Mouse (Mus musculus) CD4-positive helper T cell, adult 2 months (primary cell): ENCODE measurements around the gene Itln1.
"Not testable (repeated sequence)": the region's sequence is repeated elsewhere in the genome, so short reads cannot be mapped to it uniquely, and the experiment has no call there.

ENCODE experiments used
- DNase-seq: peaks from one replicate; pipeline ENCODE4 v3.0.0-alpha.2; 2012; ENCODE audit warnings: low read depth, missing footprints, low spot score

Itln1 gene

DNA sequence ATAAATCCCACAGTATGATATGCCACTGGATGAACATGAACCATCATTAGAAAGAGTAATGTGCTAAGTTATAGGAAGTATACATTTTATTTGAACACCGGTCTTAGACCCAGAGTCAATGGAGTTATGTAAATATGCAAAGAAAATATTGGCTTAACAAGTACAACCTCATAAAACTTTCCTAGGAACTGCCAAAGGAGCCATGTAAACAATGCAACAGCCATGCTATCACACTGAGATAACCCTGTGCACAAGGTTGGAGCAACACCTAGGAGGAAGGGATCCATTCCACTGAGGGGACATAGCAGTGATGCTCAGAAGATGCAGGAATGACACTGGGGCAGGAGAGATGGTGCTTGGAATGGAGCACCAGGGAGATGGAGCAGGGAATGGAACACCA, 21.3 kb downstream of the Itln1 start:
- no peak for DNase-seq

DNA sequence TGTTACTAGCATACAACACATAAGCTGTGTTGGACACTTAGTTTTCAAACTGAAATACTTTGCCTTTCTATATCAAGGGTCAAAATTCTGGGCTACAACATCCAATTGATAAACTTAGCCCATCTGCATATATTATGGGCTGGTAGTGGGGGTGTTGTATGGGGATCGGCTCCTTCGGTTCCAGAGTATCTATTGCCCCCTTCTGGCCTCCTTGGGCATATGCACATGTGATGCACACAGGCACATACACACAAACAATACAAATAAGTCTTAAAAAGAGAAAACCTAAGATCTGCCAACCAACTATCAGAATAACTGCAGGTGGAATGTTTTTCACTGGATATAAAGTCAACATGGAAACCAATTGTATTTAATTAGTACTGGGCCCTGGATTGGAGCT, 21.9 kb downstream of the Itln1 start:
- peak; percentile 26 for DNase-seq

DNA sequence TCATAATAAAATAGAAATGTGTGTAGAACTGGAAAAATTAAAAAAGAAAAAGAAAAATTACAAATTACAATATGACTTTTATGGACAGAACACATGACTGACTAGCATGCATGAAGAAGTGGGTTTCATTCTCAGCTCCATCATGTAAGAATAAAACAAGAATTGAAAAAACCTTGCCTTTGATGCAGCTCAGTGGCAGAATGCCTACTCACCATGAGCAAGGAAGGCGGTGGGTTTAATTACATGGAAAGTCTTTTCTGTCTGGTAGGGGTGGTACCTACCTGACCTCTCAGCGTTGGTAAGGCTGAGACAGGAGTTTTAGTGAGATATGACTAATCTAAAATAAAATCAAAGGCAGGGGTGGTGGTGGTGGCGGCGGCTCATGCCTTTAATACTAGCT, 30.5 kb downstream of the Itln1 start:
- peak; percentile 43 for DNase-seq

DNA sequence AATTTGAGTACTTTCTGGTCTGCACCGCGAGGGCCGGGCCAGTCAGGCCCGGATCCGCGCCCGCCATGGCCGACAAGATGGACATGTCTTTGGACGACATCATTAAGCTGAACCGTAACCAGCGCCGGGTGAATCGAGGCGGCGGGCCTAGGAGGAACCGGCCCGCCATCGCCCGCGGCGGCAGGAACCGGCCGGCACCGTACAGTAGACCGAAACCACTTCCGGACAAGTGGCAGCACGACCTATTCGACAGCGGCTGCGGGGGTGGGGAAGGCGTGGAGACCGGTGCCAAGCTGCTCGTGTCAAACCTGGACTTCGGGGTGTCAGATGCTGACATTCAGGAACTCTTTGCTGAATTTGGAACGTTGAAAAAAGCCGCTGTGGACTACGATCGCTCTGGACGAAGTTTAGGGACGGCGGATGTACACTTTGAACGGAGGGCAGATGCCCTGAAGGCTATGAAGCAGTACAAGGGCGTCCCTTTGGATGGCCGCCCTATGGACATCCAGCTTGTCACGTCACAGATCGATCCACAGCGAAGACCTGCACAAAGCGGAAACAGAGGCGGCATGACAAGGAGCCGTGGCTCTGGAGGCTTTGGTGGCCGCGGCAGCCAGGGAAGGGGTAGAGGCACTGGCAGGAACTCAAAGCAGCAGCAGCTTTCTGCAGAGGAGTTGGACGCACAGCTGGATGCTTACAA, 31.4 kb downstream of the Itln1 start:
- peak; percentile 78 for DNase-seq

DNA sequence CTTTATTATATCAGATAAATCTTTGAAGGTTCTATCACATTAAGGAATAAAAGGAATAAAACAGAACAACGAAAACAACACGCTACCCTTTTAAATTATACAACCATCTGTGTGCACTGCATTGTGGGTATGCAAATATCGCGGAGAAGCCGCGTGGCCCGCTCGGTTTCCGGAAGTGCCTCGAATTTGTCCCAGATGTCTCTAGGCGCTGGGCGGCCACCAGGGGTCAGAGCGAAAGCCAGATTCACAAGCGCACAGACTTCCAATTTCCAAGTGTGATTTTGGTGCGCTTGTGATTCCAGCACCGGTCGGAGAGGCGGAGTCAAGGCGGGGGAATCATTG, 31.9 kb downstream of the Itln1 start, which contains the start of gene Alyref2:
Gene Alyref2 (plus strand): TSS at position 229 of the 342 bp plus-strand sequence.
- peak; percentile 96 for DNase-seq

DNA sequence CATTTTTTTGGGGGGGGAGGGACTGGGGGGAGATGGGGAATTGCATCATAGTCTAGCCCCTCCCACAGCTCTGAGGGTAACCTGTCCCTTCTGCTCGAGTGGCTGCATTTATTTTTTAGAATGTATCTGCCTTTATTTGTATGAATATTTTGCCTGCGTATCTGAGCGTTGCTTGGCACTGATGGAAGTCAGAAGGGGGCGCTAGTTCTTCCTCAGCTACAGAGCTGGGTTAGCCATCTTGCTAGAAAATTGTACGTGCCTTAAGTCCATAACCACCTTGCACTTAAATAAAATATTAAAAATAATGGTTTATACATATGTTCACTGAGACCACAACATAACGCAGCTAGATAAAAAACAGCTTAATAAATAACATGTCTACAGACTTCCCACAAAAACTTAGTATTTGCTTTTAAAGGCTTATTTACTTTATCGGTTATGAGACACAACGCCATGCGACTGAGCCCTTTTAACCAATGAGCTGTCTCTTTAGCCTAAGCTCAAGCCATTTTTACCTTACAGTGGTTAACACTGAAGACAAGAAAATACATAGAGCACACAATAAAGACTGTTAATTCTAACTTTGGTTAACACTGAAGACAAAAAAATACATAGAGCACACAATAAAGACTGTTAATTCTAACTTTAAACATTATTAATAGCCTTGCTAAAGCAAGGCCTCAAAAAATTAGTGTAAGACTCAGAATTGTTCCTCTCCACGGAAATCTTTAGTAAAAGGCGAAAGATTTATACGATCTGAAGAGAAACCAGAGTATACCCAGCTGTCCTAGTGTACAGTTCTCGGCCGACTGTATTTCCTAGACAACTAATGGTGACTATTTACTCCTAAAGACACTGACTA, 32.5 kb downstream of the Itln1 start:
- DNase-seq, result peak; percentile 88

DNA sequence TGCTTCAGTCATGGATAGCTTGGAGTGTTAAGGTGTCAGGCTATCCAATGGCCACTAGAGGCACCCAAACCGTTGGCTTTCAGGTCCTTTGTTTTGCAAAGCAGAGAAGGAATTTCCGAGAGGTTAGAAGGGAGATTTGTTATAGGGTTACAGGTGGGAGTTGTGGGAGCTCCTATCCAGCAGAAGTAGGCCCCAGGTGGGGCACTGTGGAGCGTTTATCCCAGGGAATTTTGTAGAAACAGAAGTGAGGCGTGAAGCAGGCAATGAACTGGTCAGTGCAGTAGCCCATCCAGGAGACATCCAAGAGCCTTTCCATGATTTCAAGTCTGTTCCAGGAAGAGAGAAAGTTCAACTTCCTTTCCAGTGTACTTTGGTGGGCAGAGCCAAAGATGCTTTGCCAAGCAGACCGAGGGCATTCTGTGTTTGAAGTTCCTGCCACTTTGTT, 33.4 kb downstream of the Itln1 start:
- peak; percentile 51 for DNase-seq

DNA sequence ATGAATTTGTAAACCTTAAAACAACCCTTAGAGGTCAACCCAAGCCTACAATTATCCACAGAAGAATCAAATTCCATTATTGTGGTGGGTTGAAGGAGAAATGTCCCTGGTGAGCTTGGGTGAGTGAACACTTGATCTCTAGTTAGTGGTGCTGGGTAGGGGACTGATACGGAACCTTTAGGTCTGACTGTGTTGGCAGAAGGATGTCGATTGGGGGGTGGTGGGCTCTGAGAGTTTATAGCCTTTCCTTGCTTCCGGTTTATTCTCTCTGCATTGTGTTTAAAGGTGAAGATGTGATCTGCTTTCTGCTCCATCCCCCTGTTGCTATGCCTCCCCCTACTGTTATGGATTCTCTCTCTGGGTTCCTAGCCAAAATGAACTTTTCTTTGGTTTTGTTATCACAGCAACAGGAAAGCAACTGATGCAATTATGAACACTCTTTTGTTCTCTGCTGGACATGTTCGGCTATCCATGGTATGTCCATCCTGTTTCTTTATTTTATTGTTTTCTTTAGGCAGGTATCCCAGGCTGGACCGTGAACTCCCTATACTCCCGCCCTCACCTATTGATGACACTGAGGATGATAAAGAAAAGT, 34.0 kb downstream of the Itln1 start:
- DNase-seq, result no peak

DNA sequence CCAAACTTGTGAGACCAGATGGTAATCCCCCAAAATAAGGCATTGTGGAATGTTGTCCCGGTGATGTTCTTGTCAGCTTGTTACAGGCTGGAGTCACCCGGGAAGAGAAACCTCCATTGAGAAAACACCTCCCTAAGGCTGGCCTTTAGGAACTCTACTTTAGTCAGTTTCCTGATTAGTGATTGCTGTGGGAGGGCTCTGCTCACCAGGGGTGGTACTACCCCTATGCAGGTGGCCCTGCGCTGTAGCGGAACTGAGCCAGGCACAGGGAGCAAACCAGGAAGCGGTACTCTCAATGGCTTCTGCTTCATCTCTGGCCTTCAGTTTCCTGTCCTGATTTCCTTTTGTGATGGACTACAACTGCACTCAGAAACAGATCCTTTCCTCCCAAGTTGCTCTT, 35.2 kb downstream of the Itln1 start:
- no peak for DNase-seq

DNA sequence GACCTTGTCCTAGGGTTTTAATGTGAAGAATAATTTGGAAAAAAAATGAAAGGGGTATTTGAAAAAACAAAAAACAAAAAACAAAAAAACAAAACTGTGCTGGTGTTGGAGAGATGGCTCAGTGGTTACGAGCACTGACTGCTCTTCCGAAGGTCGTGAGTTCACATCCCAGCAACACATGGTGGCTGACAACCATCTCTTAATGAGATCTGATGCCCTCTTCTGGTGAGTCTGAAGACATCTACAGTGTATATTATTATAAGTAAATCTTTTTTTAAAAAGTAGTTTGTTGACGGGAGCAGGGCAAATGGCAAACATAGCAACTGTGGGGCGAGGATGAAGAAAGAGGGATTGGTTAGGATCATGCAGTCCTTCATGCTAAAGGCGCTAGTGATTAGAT, 39.7 kb downstream of the Itln1 start:
- DNase-seq, result no peak

DNA sequence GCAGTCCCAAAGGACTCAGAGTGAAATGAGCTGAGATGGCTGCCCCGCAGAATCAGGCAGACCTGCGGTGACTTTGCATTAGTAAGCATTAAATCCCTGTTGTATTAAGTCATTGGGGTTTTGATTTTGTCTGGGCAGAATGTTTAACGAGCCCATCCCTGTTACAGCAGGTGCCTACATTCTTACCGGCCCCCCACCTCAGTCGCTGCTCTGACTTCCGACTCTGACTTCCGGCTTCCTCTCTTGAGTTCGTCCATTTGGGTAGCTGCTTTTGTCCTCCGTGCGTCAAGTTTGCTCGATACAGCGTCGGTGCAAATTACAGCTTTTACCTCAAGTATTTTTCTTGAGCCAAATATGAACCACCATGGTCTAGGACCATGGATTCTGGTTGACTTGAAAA, 40.9 kb downstream of the Itln1 start:
- DNase-seq, result no peak

DNA sequence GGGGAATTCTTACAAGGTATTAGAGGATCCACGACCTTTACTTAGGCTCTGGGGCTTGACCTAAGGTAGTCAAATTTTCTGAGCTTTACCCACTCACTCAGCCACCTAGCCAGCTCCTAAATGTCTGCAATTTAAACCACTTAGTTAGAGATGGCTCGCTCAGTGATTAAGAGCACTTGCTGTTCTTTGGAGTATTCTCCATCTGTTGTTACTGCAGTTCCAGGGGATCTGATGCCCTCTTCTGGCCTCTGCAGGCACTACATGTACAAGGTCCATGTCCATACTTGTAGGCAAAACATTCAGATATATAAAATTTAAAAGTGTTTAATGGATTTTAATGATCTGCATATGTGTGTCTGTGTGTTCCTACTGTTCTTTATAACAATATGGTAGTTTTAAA, 56.1 kb downstream of the Itln1 start:
- peak; percentile 65 for DNase-seq

DNA sequence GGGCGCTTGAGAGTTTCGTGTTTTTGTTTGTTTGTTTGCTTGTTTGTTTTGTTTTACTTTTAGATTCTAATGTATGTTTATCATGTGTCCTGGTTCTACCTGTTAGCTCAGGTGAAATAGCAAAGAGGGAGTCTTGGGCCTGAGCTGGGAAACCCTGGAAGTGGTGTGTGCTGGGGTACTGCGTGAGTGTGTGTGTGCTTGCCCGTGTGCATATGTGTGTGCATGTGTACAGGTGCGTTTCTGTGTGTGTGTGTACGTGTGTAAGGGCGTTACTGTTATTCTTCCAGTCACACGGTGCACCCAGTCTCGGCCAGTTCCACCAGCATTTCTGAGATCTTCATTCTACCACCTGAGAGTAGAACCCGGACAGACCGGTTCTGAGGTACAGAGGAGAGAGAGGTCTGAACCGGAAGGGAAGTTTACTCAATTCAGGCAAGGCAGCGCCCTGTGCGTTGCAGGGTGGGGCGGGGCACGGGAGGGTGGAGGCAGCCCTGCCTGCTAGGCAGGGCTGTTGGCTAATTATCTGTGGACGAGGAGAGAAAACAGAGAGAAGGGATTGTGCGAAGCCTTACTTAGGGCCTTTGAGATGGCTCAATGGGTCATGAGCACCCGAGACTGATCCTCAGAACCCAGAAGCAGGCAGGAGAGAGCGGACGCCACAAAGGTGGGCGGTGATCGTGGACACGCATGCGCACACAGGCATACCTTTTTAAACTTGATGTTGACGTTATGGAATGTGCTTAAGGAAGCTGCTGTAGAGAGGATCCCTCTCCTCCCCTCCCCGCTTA, 57.1 kb downstream of the Itln1 start:
- peak; percentile 50 for DNase-seq

DNA sequence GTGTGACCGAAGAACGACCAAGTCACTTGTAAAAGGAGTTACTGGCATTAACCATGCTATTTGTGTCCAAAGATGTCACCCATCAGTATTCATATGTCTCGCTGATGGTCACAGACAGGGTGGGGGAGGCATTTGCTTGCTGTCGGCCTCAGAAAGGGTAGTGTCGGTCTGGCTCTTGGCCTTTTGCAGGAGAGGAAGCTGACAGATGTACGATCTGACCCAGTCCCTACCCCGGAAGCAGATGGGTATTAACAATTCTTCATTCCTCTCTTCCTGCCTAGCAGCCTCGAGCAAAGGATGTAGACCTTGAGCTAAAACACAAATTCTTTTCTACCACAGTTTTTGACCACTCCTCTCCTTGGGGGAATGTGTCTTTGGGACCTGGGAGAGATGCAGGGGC, 58.0 kb downstream of the Itln1 start:
- no peak for DNase-seq

DNA sequence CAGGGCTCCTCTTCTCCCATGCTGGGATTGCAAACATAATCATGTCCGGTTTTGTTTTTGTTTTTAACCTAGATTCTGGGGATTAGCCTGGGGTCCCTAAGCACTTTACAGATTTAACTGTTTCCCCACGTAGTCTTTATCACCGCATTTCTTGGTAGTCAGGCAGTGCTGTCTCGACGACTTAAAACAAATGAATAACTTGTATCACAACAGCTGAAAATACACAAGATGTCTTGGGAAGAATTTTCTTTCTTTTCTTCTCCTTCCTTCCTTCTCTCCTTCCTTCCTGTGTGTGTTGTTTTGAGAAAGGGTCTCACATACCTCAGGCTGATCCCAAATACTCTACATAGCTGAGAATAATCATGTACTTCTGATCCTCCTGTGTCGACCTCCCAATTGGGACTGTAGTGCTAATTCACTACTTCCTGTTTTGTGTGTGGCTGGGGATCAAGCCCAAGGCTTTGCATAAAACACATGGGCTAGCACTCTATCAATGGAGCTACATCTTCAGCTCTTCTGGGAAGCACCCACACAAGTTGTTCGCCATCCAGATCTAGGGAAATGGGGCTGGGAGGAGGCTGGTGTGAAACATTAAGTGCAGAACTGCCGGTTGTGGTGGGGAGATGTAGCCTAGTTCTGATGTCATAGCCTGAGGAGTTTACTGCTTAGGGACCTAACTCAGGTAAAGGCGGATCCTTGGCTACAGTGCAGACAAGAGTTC, 61.0 kb downstream of the Itln1 start:
- DNase-seq, result no peak

DNA sequence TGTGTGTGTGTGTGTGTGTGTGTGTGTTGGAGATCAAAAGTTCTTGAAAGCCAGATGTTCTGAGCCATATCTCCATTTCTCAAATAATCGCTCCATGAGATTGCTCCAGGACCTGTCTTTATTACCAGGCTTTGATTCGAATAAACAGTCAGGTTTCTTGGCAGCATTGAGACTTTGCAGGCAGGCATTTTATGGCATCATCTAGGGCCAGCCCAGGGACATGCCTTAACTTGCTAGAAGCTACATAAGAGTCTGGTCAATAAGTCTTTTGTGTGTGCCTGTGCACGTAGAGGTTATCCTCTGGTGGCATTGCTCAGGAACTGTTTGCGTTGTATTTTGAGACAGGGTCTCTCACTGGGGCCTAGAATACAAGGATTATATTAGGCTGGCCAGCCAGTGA, 61.6 kb downstream of the Itln1 start:
- no peak for DNase-seq

DNA sequence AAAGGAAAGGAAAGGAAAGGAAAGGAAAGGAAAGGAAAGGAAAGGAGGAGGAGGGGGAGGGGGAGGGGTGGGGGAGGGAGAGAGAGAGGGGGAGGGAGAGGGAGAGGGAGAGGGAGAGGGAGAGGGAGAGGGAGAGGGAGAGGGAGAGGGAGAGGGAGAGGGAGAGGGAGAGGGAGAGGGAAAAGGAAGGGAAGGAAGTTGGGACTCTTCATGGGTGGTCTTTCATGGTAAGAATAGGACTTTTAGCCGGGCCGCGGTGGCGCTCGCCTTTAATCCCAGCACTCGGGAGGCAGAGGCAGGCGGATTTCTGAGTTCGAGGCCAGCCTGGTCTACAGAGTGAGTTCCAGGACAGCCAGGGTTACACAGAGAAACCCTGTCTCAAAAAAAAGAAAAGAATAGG, 63.2 kb downstream of the Itln1 start:
- DNase-seq, result not testable (repeated sequence)

DNA sequence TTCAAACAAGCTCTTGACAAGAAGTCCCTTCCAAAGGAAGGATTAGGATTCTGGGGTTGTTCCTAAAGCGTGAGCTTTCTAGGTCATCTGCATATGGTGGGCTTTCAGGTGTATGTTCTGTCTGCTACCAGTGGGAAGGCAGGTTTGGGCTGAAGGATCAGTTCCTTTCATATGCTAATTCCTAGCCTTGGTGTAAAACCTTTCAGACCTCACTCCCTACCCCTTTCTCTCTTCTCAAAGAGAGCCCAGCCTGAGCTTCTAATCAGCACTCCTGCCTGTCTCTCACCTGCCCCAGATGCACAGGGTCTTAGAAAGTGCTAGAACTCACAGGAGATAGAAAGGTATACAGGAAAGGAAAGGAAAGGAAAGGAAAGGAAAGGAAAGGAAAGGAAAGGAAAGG, 63.6 kb downstream of the Itln1 start:
- DNase-seq, result no peak

DNA sequence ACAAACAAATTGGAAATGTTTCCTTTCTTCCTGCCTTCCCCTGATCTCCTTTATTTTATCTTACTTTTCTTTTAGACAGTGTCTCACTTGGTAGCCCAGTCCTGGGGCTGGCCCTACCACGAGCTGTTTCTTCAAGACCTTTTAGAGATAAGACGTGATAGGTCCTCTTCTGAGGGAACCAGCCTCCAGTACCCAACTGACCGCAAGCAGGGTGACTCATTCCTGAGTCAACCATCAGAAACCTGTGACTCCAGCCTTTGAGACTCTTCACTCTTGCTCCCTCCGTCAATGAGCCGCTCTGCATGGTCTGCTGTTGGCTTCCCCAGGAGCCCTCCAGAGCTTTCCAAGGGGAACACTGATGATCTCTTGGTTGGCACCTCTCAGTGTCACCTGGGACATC, 64.2 kb downstream of the Itln1 start:
- DNase-seq, result peak; percentile 7

DNA sequence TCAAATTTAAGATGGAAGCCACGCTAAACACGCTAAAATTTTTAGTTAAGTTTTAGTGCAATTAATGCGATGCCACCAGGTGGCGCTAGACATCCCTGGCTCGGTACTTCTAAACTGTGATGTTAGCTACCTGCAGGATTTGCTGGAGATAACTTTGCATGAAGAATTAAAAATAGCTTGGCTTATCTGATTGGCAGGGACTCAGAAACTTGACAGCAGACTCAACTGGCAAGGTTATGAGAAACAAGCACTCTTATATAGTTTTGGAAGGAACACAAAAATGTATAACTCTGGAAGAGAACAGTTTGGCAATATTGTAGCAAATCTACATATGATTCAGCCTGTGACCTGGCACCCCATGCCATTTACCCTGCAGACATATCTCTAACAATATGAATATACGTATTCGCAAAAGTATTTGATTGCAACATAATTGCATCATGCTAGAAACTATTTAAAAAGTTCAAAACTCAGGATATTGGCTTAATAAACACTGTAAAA, 64.7 kb downstream of the Itln1 start:
- peak; percentile 75 for DNase-seq

DNA sequence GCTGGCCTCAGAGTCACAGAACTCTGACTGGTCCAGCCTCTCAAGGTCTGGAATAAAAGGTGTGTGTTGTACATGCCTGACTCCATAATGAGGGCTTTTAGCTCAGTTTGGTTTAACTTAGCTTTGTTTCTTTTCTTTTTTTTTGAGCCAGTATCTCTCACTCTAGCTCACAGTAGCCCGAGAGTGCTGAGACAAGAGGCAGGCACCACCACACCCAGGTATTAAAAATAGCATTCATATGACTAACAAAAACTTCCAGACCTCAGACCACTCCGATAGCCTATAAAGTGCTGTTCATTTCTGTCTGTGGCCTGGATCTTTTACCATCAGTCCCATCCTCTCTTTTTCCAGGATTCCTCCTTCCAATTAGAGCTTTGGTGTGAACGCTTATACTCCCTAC, 65.4 kb downstream of the Itln1 start:
- DNase-seq, result no peak
